Mouse (Mus musculus): ENCODE data around the gene Pnpla3. TPM values are rescaled to one million over a fixed set of nuclear protein-coding genes. Genes with fewer than 3 reads are reported as not detected.

The Pnpla3 gene
- polyA plus RNA-seq, 1 experiment, result 39.9 TPM

- 81% methylated on average over 11 of the region's 11 CpGs for WGBS
- no peaks in the 10 kb centered on the region for H3K27me3 ChIP-seq (ENCODE audit: control insufficient read depth, insufficient read depth, low read length)
- DNase-seq, result no peak
- no peak overlapping the region for H3K27ac ChIP-seq (ENCODE audit: insufficient read depth, low read length)
- no peaks in the 10 kb centered on the region for H3K4me1 ChIP-seq (ENCODE audit: control insufficient read depth, insufficient read depth, low read length)
- H3K4me3 ChIP-seq (replicated peaks; ENCODE audit: insufficient read depth, low read depth, low read length), result no peak overlapping the region
- TF ChIP-seq POLR2A (IDR thresholded peaks at IDR 0.05; ENCODE audit: borderline replicate concordance, insufficient read depth, low read length) (no peak), CTCF (IDR thresholded peaks at IDR 0.05; ENCODE audit: borderline replicate concordance, insufficient read depth, low read depth, low read length) (no peak)
These were observed 42.1 kb downstream of the Pnpla3 start for GRCm38 (mm10) chr15:84209517-84210412.

DNA sequence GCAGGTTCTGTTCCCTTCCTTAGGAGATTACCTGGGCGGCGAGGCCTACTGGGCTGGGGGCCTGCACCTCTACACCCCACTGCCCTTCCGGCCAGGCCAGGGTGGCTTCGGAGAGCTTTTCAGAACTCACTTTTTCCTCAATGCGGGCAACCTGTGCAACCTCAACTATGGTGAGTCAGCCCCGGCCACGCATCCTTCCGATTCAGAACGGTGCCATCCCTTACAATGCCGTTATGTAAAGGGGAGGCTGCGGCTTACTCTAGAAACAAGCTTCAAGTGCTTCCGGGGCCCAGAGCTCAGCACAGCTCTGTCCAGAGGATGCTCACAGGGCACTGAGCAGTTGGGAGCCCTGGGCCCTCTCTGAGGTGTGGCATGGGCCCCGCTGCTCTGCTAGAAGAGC lies 42.8 kb downstream of the Pnpla3 start:
- WGBS, result 93% methylated on average over 13 of the region's 13 CpGs
- no peak for TF ChIP-seq POLR2A (IDR thresholded peaks at IDR 0.05; ENCODE audit: borderline replicate concordance, insufficient read depth, low read length)
- no peak for TF ChIP-seq CTCF (IDR thresholded peaks at IDR 0.05; ENCODE audit: borderline replicate concordance, insufficient read depth, low read depth, low read length)

GRCm38 (mm10) chr15:84210941-84211340 lies 43.3 kb downstream of the Pnpla3 start:
- 83% methylated on average over 13 of the region's 13 CpGs for WGBS
- Histone ChIP-seq H3K4me3 (replicated peaks; ENCODE audit: insufficient read depth, low read depth, low read length) (no peak overlapping the region), H3K27me3 (ENCODE audit: control insufficient read depth, insufficient read depth, low read length) (no peaks in the 10 kb centered on the region), H3K27ac (ENCODE audit: insufficient read depth, low read length) (no peak overlapping the region), H3K4me1 (ENCODE audit: control insufficient read depth, insufficient read depth, low read length) (no peaks in the 10 kb centered on the region)
- DNase-seq, result no peak
- TF ChIP-seq POLR2A (IDR thresholded peaks at IDR 0.05; ENCODE audit: borderline replicate concordance, insufficient read depth, low read length), result no peak
- TF ChIP-seq CTCF (IDR thresholded peaks at IDR 0.05; ENCODE audit: borderline replicate concordance, insufficient read depth, low read depth, low read length), result no peak

More for the DNA sequence above, 42.8 kb downstream of the Pnpla3 start:
- Histone ChIP-seq H3K4me3 (replicated peaks; ENCODE audit: insufficient read depth, low read depth, low read length) (no peak overlapping the region), H3K4me1 (ENCODE audit: control insufficient read depth, insufficient read depth, low read length) (no peaks in the 10 kb centered on the region), H3K27ac (ENCODE audit: insufficient read depth, low read length) (no peak overlapping the region), H3K27me3 (ENCODE audit: control insufficient read depth, insufficient read depth, low read length) (no peaks in the 10 kb centered on the region)
- DNase-seq, result no peak

DNA sequence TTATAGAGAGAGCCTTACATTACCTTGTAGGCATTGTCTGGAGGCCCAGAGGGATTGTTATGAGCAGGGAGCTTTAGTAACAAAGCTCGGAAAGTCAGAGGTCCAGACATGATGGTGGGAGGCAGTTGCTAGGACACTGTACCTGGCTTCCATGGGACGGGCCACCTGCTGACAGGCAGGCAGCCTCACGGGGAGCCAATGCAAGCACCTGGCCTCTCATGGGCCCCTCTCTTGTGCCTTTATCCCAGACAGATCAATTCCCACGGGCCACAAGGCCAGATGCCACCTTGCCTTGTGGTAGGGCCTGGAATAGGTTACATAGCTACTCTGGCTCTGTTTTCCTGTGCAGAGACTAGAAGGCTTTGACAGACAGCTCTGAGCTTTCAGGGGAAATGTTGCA lies 43.9 kb downstream of the Pnpla3 start:
- Histone ChIP-seq H3K27me3 (ENCODE audit: control insufficient read depth, insufficient read depth, low read length) (no peaks in the 10 kb centered on the region), H3K4me1 (ENCODE audit: control insufficient read depth, insufficient read depth, low read length) (peaks cover 1% of the 10 kb centered on the region; the same call in 1 of the 2 replicates), H3K27ac (ENCODE audit: insufficient read depth, low read length) (no peak overlapping the region), H3K4me3 (replicated peaks; ENCODE audit: insufficient read depth, low read depth, low read length) (no peak overlapping the region)
- TF ChIP-seq CTCF (IDR thresholded peaks at IDR 0.05; ENCODE audit: borderline replicate concordance, insufficient read depth, low read depth, low read length) (no peak), POLR2A (IDR thresholded peaks at IDR 0.05; ENCODE audit: borderline replicate concordance, insufficient read depth, low read length) (no peak)
- no peak for DNase-seq
- 69% methylated on average over 4 of the region's 4 CpGs for WGBS

GRCm38 (mm10) chr15:84212031-84212755 lies 44.6 kb downstream of the Pnpla3 start:
- peak; percentile 73 to 88 for DNase-seq
- 28% methylated on average over 6 of the region's 6 CpGs for WGBS

GRCm38 (mm10) chr15:84212756-84213105 lies 45.1 kb downstream of the Pnpla3 start:
- 77% methylated on average over 2 of the region's 2 CpGs for WGBS

More at GRCm38 (mm10) chr15:84212031-84212755, 44.6 kb downstream of the Pnpla3 start:
- Histone ChIP-seq H3K4me3 (replicated peaks; ENCODE audit: insufficient read depth, low read depth, low read length) (no peak overlapping the region), H3K4me1 (ENCODE audit: control insufficient read depth, insufficient read depth, low read length) (peaks cover 5% of the 10 kb centered on the region; the same call in 1 of the 2 replicates), H3K27ac (ENCODE audit: insufficient read depth, low read length) (no peak overlapping the region), H3K27me3 (ENCODE audit: control insufficient read depth, insufficient read depth, low read length) (no peaks in the 10 kb centered on the region)
- TF ChIP-seq CTCF (IDR thresholded peaks at IDR 0.05; ENCODE audit: borderline replicate concordance, insufficient read depth, low read depth, low read length) (peak; percentile 100), POLR2A (IDR thresholded peaks at IDR 0.05; ENCODE audit: borderline replicate concordance, insufficient read depth, low read length) (no peak)

GRCm38 (mm10) chr15:84213162-84213739 lies 45.6 kb downstream of the Pnpla3 start:
- Histone ChIP-seq H3K4me3 (replicated peaks; ENCODE audit: insufficient read depth, low read depth, low read length) (no peak overlapping the region), H3K27me3 (ENCODE audit: control insufficient read depth, insufficient read depth, low read length) (no peaks in the 10 kb centered on the region), H3K27ac (ENCODE audit: insufficient read depth, low read length) (no peak overlapping the region), H3K4me1 (ENCODE audit: control insufficient read depth, insufficient read depth, low read length) (peaks cover 5% of the 10 kb centered on the region; the same call in 1 of the 2 replicates)
- TF ChIP-seq CTCF (IDR thresholded peaks at IDR 0.05; ENCODE audit: borderline replicate concordance, insufficient read depth, low read depth, low read length) (no peak), POLR2A (IDR thresholded peaks at IDR 0.05; ENCODE audit: borderline replicate concordance, insufficient read depth, low read length) (no peak)
- DNase-seq, result no peak
- 90% methylated on average over 6 of the region's 6 CpGs for WGBS

More at GRCm38 (mm10) chr15:84212756-84213105, 45.1 kb downstream of the Pnpla3 start:
- no peak for DNase-seq
- H3K4me1 ChIP-seq (ENCODE audit: control insufficient read depth, insufficient read depth, low read length), result peaks cover 5% of the 10 kb centered on the region; the same call in 1 of the 2 replicates
- no peak overlapping the region for H3K4me3 ChIP-seq (replicated peaks; ENCODE audit: insufficient read depth, low read depth, low read length)
- no peaks in the 10 kb centered on the region for H3K27me3 ChIP-seq (ENCODE audit: control insufficient read depth, insufficient read depth, low read length)
- no peak overlapping the region for H3K27ac ChIP-seq (ENCODE audit: insufficient read depth, low read length)
- TF ChIP-seq CTCF (IDR thresholded peaks at IDR 0.05; ENCODE audit: borderline replicate concordance, insufficient read depth, low read depth, low read length), result no peak
- no peak for TF ChIP-seq POLR2A (IDR thresholded peaks at IDR 0.05; ENCODE audit: borderline replicate concordance, insufficient read depth, low read length)

Measured in cerebellum, adult 2 months (tissue).